Comparison of ENCODE assay signal across 8 mouse cellular contexts in the genomic region with DNA sequence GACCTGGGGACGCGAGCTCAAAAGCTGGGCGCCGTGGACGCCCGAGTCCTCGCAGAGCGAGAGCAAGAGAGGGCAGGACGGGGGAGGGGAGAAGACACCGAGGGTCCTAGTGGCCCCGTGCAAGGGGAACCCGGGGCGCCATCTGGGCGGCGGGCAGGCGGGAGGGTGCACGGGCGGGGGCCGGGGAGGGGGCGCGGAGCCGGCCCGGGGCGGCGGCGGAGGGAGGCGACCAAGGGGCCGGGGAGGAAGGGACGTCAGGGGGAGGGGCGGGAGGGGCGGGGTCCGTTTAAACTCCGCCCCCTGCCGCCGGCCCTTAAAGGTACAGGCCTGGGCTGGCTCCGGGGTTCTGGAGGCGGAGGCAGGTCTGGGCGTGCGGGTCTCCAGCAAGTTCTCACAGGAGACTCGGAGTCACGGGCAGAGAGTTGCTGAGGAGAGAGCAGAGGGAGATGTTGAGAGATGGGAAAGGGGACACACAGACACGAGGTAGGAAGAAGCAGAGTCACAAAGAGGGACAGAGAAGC. TPM values are rescaled to one million over a fixed set of nuclear protein-coding genes. Genes with fewer than 3 reads are reported as not detected.
DNase-seq lines count a peak whose midpoint lies in the region; ATAC-seq and TF ChIP-seq lines count a peak whose summit lies in the region.

Gene Mark4, minus strand, starts transcription at position 231 of the 521 bp plus-strand sequence.

- TF ChIP-seq CTCF in spleen, adult 2 months (IDR thresholded peaks at IDR 0.05; ENCODE audit: extremely low read depth, insufficient read depth, insufficient read length, insufficient replicate concordance), result no peak

- no peaks in the 10 kb centered on the region for H3K36me3 ChIP-seq in embryonic facial prominence, embryonic 11.5 days (replicated peaks; ENCODE audit: control insufficient read depth, insufficient read depth, low read depth, low read length)
- peaks cover 23% of the 10 kb centered on the region for H3K36me3 ChIP-seq in limb, embryonic 13.5 days
- H3K36me3 ChIP-seq in midbrain, embryonic 15.5 days (replicated peaks), result 0 out of 2 replicates have a peak, but pooled peaks cover 3% of the 10 kb centered on the region
- H3K36me3 ChIP-seq in spleen, adult 2 months (ENCODE audit: control insufficient read depth, insufficient read depth, low read length), result no peaks in the 10 kb centered on the region

- DNase-seq in layer of hippocampus, adult 11-12 months (ENCODE audit: low spot score), result peak; percentile 73
- DNase-seq in layer of hippocampus, adult 9-10 months (ENCODE audit: low spot score), result no peak
- DNase-seq in embryonic facial prominence, embryonic 11.5 days (ENCODE audit: low spot score), result peak; percentile 90
- peak; percentile 98 for DNase-seq in heart, adult 11 months
- peak; percentile 85 for DNase-seq in kidney, adult 18-20 months
- peak; percentile 45 to 67 for DNase-seq in spleen, adult 2 months (ENCODE audit: low read depth in 1 of 2, low spot score in 2 of 2)

- H3K9me3 ChIP-seq in embryonic facial prominence, embryonic 11.5 days (replicated peaks; ENCODE audit: control insufficient read depth, low read length), result no peaks in the 10 kb centered on the region
- H3K9me3 ChIP-seq in limb, embryonic 13.5 days, result no peaks in the 10 kb centered on the region
- no peaks in the 10 kb centered on the region for H3K9me3 ChIP-seq in midbrain, embryonic 15.5 days

- peak within 1 kb of the TSS; percentile 91 for H3K4me3 ChIP-seq in embryonic facial prominence, embryonic 11.5 days (ENCODE audit: low read depth, low read length)
- H3K4me3 ChIP-seq in limb, embryonic 13.5 days, result peak within 1 kb of the TSS; percentile 88
- peak within 1 kb of the TSS; percentile 91 for H3K4me3 ChIP-seq in midbrain, embryonic 15.5 days
- peak within 1 kb of the TSS; percentile 77 for H3K4me3 ChIP-seq in spleen, adult 2 months (ENCODE audit: extremely low read depth, insufficient read depth, insufficient read length)

- no peaks in the 10 kb centered on the region for H3K27me3 ChIP-seq in embryonic facial prominence, embryonic 11.5 days (ENCODE audit: control insufficient read depth, insufficient read depth, low read length)
- H3K27me3 ChIP-seq in limb, embryonic 13.5 days, result no peaks in the 10 kb centered on the region
- no peaks in the 10 kb centered on the region for H3K27me3 ChIP-seq in midbrain, embryonic 15.5 days (replicated peaks)
- H3K27me3 ChIP-seq in spleen, adult 2 months (ENCODE audit: control insufficient read depth, insufficient read depth, low read length), result no peaks in the 10 kb centered on the region

- no peaks in the 10 kb centered on the region; the same call in 1 of the 2 replicates for H3K4me1 ChIP-seq in embryonic facial prominence, embryonic 11.5 days (ENCODE audit: control insufficient read depth, insufficient read depth, low read length)
- H3K4me1 ChIP-seq in limb, embryonic 13.5 days, result peaks cover 34% of the 10 kb centered on the region
- H3K4me1 ChIP-seq in midbrain, embryonic 15.5 days, result peaks cover 27% of the 10 kb centered on the region
- H3K4me1 ChIP-seq in spleen, adult 2 months (ENCODE audit: control insufficient read depth, insufficient read depth, insufficient read length), result peaks cover 7% of the 10 kb centered on the region; the same call in 1 of the 2 replicates

- peak; percentile 80 for ATAC-seq in embryonic facial prominence, embryonic 11.5 days (replicated peaks; ENCODE audit: insufficient number of reproducible peaks, low FRiP score, low TSS enrichment, low read depth)
- peak; percentile 81 for ATAC-seq in limb, embryonic 13.5 days (ENCODE audit: low FRiP score, low read depth)
- peak; percentile 86 for ATAC-seq in midbrain, embryonic 15.5 days (replicated peaks)

- no peak for TF ChIP-seq POLR2A in spleen, adult 2 months (IDR thresholded peaks at IDR 0.05; ENCODE audit: low read depth, low read length)

- H3K4me2 ChIP-seq in embryonic facial prominence, embryonic 11.5 days (ENCODE audit: low read depth, low read length), result peak within 1 kb of the TSS; percentile 76
- H3K4me2 ChIP-seq in limb, embryonic 13.5 days (replicated peaks), result peak within 1 kb of the TSS; percentile 99
- peak within 1 kb of the TSS; percentile 65 for H3K4me2 ChIP-seq in midbrain, embryonic 15.5 days

- H3K27ac ChIP-seq in embryonic facial prominence, embryonic 11.5 days (replicated peaks; ENCODE audit: low read depth, low read length), result peak within 1 kb of the TSS; percentile 68
- peak within 1 kb of the TSS; percentile 82; the same call in 1 of the 2 replicates for H3K27ac ChIP-seq in limb, embryonic 13.5 days
- H3K27ac ChIP-seq in midbrain, embryonic 15.5 days, result peak within 1 kb of the TSS; percentile 76
- H3K27ac ChIP-seq in spleen, adult 2 months (ENCODE audit: insufficient read depth, low read length), result 0 out of 2 replicates have a peak within 1 kb of the TSS, but pooled peaks have one; percentile 4

- peak within 1 kb of the TSS; percentile 84 for H3K9ac ChIP-seq in embryonic facial prominence, embryonic 11.5 days (replicated peaks; ENCODE audit: low read length)
- peak within 1 kb of the TSS; percentile 90 for H3K9ac ChIP-seq in limb, embryonic 13.5 days
- peak within 1 kb of the TSS; percentile 82 for H3K9ac ChIP-seq in midbrain, embryonic 15.5 days

- WGBS in embryonic facial prominence, embryonic 11.5 days, result 0% methylated on average over 24 of the region's 42 CpGs
- 2% methylated on average over 38 of the region's 42 CpGs for WGBS in limb, embryonic 13.5 days
- 1% methylated on average over 29 of the region's 42 CpGs for WGBS in midbrain, embryonic 15.5 days
- 5% methylated on average over 29 of the region's 42 CpGs for WGBS in spleen, adult 2 months

RNA-seq across cellular contexts. Expression of gene Mark4, which starts in this region (rescaled TPM):
- polyA plus RNA-seq in embryonic facial prominence, embryonic 11.5 days (2014; fragmentation: Nextera tagmentation; extraction: Ambion mirVana), result 7.9 and 8.6 TPM in 2 replicates
- 9.8 and 10.3 TPM in 2 replicates for polyA plus RNA-seq in limb, embryonic 13.5 days (2015; fragmentation: Nextera tagmentation; extraction: Ambion mirVana)
- polyA plus RNA-seq in midbrain, embryonic 15.5 days (2015; fragmentation: Nextera tagmentation; extraction: Ambion mirVana), result 20.4 and 20.6 TPM in 2 replicates
- 14.6 and 23.4 TPM in 2 replicates for polyA plus RNA-seq in spleen, adult 2 months (2012; rRNA removed)

Comparison
In these comparisons a context has a peak if more than half of its experiments do, and no peak if none do; other contexts are left out.
1. H3K27ac ChIP-seq: peak in every context shown above with its lines; median percentile 82 in limb, embryonic 13.5 days; 76 in midbrain, embryonic 15.5 days; 68 in embryonic facial prominence, embryonic 11.5 days; 4 in spleen, adult 2 months.